In the genomic region with DNA sequence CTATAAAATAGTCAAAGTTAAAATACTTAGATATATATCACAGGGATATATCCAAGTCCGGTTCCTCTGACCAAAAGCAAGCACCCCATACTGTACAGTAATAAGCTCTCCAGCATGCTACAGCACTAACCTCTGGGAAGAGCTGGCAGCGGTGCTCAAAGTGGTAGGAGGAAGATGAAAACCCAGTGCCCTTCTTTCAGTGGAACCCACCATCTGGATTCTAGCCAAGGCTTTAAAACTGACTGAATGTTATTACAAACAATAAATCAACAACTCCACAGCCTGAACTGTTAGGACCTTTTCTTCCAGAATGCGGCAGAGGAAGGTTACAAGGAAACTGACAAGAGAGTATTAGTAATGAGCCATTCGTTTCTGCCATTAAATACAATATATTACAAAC, we compare ENCODE assay signal across 9 mouse cellular contexts. TPM values are rescaled to one million over a fixed set of nuclear protein-coding genes. Genes with fewer than 3 reads are reported as not detected.
DNase-seq lines count a peak whose midpoint lies in the region; ATAC-seq lines count a peak whose summit lies in the region.
"Had no signal": no experiment of that assay in that cellular context is flagged by ENCODE, and none has a peak within 500 bp of the region (broad histone marks: within the 10 kb centered on the region; RNA-seq: fewer than 3 reads in every experiment).

No protein-coding gene starts in this region.

- H3K9ac ChIP-seq in embryonic facial prominence, embryonic 12.5 days = no peak overlapping the region
- no peak overlapping the region for H3K9ac ChIP-seq in neural tube, embryonic 11.5 days (ENCODE audit: low read length)
- H3K9ac ChIP-seq in limb, embryonic 13.5 days = no peak overlapping the region

- H3K36me3 ChIP-seq in embryonic facial prominence, embryonic 12.5 days = no peaks in the 10 kb centered on the region
- H3K36me3 ChIP-seq in embryonic facial prominence, embryonic 10.5 days (replicated peaks) = no peaks in the 10 kb centered on the region
- no peaks in the 10 kb centered on the region for H3K36me3 ChIP-seq in neural tube, embryonic 11.5 days (ENCODE audit: control insufficient read depth, insufficient read depth, low read length)
- no peaks in the 10 kb centered on the region for H3K36me3 ChIP-seq in limb, embryonic 13.5 days

- no peaks in the 10 kb centered on the region for H3K4me1 ChIP-seq in embryonic facial prominence, embryonic 12.5 days
- peaks cover 14% of the 10 kb centered on the region; the same call in 1 of the 2 replicates for H3K4me1 ChIP-seq in embryonic facial prominence, embryonic 10.5 days
- no peaks in the 10 kb centered on the region for H3K4me1 ChIP-seq in neural tube, embryonic 11.5 days (ENCODE audit: control insufficient read depth, insufficient read depth, low read length)
- H3K4me1 ChIP-seq in limb, embryonic 13.5 days = peaks cover 6% of the 10 kb centered on the region

- H3K27me3 ChIP-seq in embryonic facial prominence, embryonic 12.5 days = no peaks in the 10 kb centered on the region
- H3K27me3 ChIP-seq in embryonic facial prominence, embryonic 10.5 days (replicated peaks; ENCODE audit: low read depth, poor library complexity, severe bottlenecking) = no peaks in the 10 kb centered on the region
- no peaks in the 10 kb centered on the region for H3K27me3 ChIP-seq in neural tube, embryonic 11.5 days (ENCODE audit: control insufficient read depth, insufficient read depth, low read length)
- no peaks in the 10 kb centered on the region for H3K27me3 ChIP-seq in limb, embryonic 13.5 days

- no peak for ATAC-seq in embryonic facial prominence, embryonic 12.5 days (ENCODE audit: insufficient number of reproducible peaks, insufficient read depth, low FRiP score, low TSS enrichment)
- no peak for ATAC-seq in neural tube, embryonic 11.5 days (ENCODE audit: insufficient read depth, low FRiP score, low TSS enrichment)
- no peak for ATAC-seq in limb, embryonic 13.5 days (ENCODE audit: low FRiP score, low read depth)

- H3K27ac ChIP-seq in embryonic facial prominence, embryonic 12.5 days = no peak overlapping the region
- no peak overlapping the region for H3K27ac ChIP-seq in embryonic facial prominence, embryonic 10.5 days (replicated peaks)
- no peak overlapping the region for H3K27ac ChIP-seq in neural tube, embryonic 11.5 days (ENCODE audit: low read depth, low read length)
- no peak overlapping the region for H3K27ac ChIP-seq in limb, embryonic 13.5 days

- peak overlapping the region; percentile 24; the same call in 1 of the 2 replicates for H3K4me2 ChIP-seq in embryonic facial prominence, embryonic 12.5 days (replicated peaks)
- H3K4me2 ChIP-seq in neural tube, embryonic 11.5 days (ENCODE audit: low read depth) = peak overlapping the region; percentile 25; the same call in 1 of the 2 replicates
- H3K4me2 ChIP-seq in limb, embryonic 13.5 days (replicated peaks) = peak overlapping the region; percentile 42

- H3K9me3 ChIP-seq in embryonic facial prominence, embryonic 12.5 days = no peaks in the 10 kb centered on the region
- H3K9me3 ChIP-seq in embryonic facial prominence, embryonic 10.5 days = no peaks in the 10 kb centered on the region
- H3K9me3 ChIP-seq in neural tube, embryonic 11.5 days (ENCODE audit: control insufficient read depth, low read length) = no peaks in the 10 kb centered on the region
- no peaks in the 10 kb centered on the region for H3K9me3 ChIP-seq in limb, embryonic 13.5 days

- WGBS in embryonic facial prominence, embryonic 12.5 days = 77% methylated on average over 4 of the region's 4 CpGs
- 85% methylated on average over 4 of the region's 4 CpGs for WGBS in embryonic facial prominence, embryonic 10.5 days
- WGBS in neural tube, embryonic 11.5 days = 46% methylated on average over 4 of the region's 4 CpGs
- WGBS in limb, embryonic 13.5 days = 28% methylated on average over 4 of the region's 4 CpGs

- no peak for DNase-seq in embryonic facial prominence, embryonic 10.5 days (ENCODE audit: low spot score)
- no peak for DNase-seq in neural tube, embryonic 11.5 days (ENCODE audit: low spot score)
- DNase-seq in neural tube, embryonic 10.5 days (ENCODE audit: extremely low spot score, low spot score) = no peak
- DNase-seq in retina, embryonic 14.5 days (ENCODE audit: low spot score) = peak; percentile 36
- no peak for DNase-seq in ovary, postnatal 36 days (ENCODE audit: low spot score)
- no peak for DNase-seq in lung, postnatal 36 days
- DNase-seq: kidney, adult 18-20 months had no signal

- no peak overlapping the region for H3K4me3 ChIP-seq in embryonic facial prominence, embryonic 12.5 days
- H3K4me3 ChIP-seq in embryonic facial prominence, embryonic 10.5 days = no peak overlapping the region
- peak overlapping the region; percentile 18 for H3K4me3 ChIP-seq in neural tube, embryonic 11.5 days (ENCODE audit: low read depth, low read length)
- H3K4me3 ChIP-seq in limb, embryonic 13.5 days = 0 out of 2 replicates have a peak overlapping the region, but pooled peaks have one; percentile 8

RNA-seq across cellular contexts. Expression of gene Xpr1, which starts 1.8 kb away (rescaled TPM):
- polyA plus RNA-seq in embryonic facial prominence, embryonic 12.5 days (2016; fragmentation: Nextera tagmentation; extraction: Ambion mirVana) = 10.3 and 10.5 TPM in 2 replicates
- polyA plus RNA-seq in embryonic facial prominence, embryonic 10.5 days (2016; fragmentation: Nextera tagmentation; extraction: Ambion mirVana) = 8.2 and 8.4 TPM in 2 replicates
- 15.0 TPM in 2 replicates for polyA plus RNA-seq in neural tube, embryonic 11.5 days (2014; fragmentation: Nextera tagmentation; extraction: Ambion mirVana)
- polyA plus RNA-seq in limb, embryonic 13.5 days (2015; fragmentation: Nextera tagmentation; extraction: Ambion mirVana) = 8.8 and 10.0 TPM in 2 replicates

Comparison
In these comparisons a context has a peak if more than half of its experiments do, and no peak if none do; other contexts are left out.
1. H3K4me3 ChIP-seq: peak in neural tube, embryonic 11.5 days (single experiment) and limb, embryonic 13.5 days (single experiment); none in embryonic facial prominence, embryonic 12.5 days (single experiment) and embryonic facial prominence, embryonic 10.5 days (single experiment).
2. Peak in every context shown above with its lines, with median percentiles within 50 percentile points of each other: H3K4me2 ChIP-seq.